Mouse (Mus musculus): ENCODE measurements around the gene Ralgps1.

DNA sequence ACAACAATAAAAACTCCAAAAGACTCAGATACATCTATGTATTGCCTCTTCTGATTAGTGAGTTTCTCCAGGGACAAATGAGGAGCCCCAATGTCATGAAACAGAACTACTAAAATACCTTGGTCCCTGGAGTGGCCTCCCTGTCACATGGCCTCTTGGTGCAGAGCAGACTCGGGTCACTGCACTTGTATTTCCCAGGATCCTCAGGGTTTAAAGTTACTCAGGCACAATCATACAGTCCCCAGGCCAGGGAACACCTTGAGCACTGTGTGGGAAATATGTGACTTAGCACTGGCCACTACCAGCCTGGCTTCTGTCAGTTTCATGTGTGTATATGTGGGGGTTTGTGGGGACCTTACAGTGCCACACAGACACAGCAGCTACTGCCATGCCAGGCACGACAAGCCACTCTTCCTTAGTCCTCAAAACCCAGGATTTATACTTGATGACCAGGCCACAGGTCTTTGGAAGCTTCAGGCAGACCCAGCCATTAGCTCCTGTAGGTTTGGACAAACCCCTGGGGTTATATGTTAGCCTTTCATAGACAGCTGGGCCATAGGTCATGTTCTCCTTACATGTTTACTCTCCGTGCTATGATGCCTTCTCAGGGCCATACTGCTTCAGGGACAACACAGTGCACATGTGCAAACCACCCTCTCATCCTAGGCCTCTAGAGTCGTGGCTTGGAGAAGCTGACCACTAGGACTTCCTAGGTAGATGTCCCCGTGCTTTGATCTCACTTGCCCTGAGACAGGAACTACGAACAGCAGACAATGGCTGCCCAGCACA is 138.3 kb downstream of the Ralgps1 start:
- TF ChIP-seq E2F4 (IDR thresholded peaks at IDR 0.05; ENCODE audit: insufficient replicate concordance, low read depth, low read length) (no peak), MAFK (IDR thresholded peaks at IDR 0.05; ENCODE audit: insufficient replicate concordance, low read length) (no peak), ZC3H11A (IDR thresholded peaks at IDR 0.05; ENCODE audit: low read depth, low read length) (no peak), RAD21 (IDR thresholded peaks at IDR 0.05; ENCODE audit: low read depth, low read length) (no peak), MAX (IDR thresholded peaks at IDR 0.05; ENCODE audit: low read length) (no peak), NRF1 (IDR thresholded peaks at IDR 0.05; ENCODE audit: low read depth, low read length) (no peak), CTCF (conservative IDR thresholded peaks at IDR 0.05 in 1 of 2, IDR thresholded peaks at IDR 0.05 in 1 of 2; ENCODE audit: low read depth in 2 of 2, low read length in 2 of 2) (no peak), MEF2A (IDR thresholded peaks at IDR 0.05; ENCODE audit: borderline replicate concordance, low read depth, low read length) (no peak), MXI1 (IDR thresholded peaks at IDR 0.05; ENCODE audit: low read depth, low read length) (no peak), POLR2A (IDR thresholded peaks at IDR 0.05; ENCODE audit: low read depth, low read length) (no peak), ZKSCAN1 (IDR thresholded peaks at IDR 0.05; ENCODE audit: borderline replicate concordance, low read depth, low read length) (no peak)

All from CH12.LX (cell line).